Mouse (Mus musculus): ENCODE results near the gene Abca1. TPM values are rescaled to one million over a fixed set of nuclear protein-coding genes. Genes with fewer than 3 reads are reported as not detected.

Gene Abca1
- total and polyA plus RNA-seq, 2 experiments = 21.0 to 65.4 TPM

DNA sequence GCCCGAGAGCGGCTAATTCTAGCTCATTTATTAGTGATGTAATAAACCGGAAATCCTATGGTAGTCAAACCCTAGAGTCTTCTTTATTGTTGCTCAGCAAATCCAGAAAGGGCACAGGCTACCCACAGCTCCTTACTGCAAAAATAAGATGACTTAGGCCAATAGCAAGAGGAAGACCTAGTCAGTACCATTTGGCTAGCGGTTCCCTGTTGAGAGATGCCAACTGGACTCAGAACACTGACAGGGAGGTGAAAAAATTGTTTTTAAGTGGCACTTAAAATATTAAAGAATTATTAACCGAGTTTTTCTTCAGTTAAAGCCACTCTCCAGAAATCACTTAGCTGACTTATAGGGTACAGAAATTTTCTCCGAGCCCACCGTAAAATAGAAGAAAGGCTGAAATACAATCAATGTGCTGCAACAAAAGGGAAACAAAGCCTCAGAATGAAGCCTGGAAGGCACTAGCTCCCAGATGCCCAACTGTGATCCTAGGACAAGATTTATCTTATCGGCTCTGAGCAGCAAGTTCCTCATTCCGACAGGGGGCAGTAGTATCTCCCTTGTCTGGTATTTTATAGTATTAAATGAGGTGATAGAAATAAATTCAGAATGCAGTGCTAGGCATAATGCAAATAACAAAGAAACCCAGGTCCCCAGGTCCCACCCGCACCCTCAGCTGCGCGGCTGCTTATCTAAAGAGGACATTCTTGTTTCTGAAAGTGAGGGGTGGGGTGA is 14.1 kb downstream of the Abca1 start:
- H3K27ac ChIP-seq (replicated peaks; ENCODE audit: insufficient read depth, low read depth, low read length) = peak overlapping the region; percentile 68; the same call in 1 of the 2 replicates
- TF ChIP-seq POLR2A (IDR thresholded peaks at IDR 0.05; ENCODE audit: extremely low read depth, insufficient read depth, low read length) (no peak), CTCF (IDR thresholded peaks at IDR 0.05; ENCODE audit: low read depth, low read length) (0 out of 2 replicates have a peak, but pooled peaks have one; percentile 26)
- 60% methylated on average over 12 of the region's 12 CpGs for WGBS

DNA sequence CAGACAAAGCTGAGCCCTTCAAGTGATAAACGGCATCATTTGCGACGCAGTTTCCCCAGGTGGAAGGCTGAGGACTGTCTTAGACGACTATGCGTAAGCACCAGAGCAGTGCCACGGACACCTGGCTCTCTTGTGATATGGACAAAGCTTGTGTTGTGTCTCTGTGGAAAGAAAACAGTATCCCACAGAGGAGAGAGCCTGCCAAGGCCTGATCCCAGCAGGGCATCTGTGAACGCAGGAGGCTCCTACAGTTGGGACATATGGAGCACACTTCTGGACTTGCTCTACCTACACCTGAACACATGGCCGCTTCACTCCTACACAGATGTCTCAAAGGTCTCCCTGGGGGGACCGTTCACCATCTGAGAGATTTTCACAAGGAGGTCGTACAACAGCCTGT is 15.1 kb downstream of the Abca1 start:
- Histone ChIP-seq H3K27me3 (ENCODE audit: control insufficient read depth, insufficient read depth, low read length) (no peaks in the 10 kb centered on the region), H3K4me1 (ENCODE audit: control insufficient read depth, insufficient read depth, low read length) (peaks cover 48% of the 10 kb centered on the region), H3K79me2 (ENCODE audit: control insufficient read depth, insufficient read depth, low read length) (peaks cover 10% of the 10 kb centered on the region; the same call in 1 of the 2 replicates), H3K4me3 (ENCODE audit: insufficient read depth, low read depth, low read length) (no peak overlapping the region), H3K9ac (ENCODE audit: low read depth, low read length) (peak overlapping the region; percentile 17), H3K27ac (replicated peaks; ENCODE audit: insufficient read depth, low read depth, low read length) (peak overlapping the region; percentile 80), H3K36me3 (ENCODE audit: control insufficient read depth, insufficient read depth, low read length) (peaks cover 2% of the 10 kb centered on the region; the same call in 1 of the 2 replicates)
- no peak for DNase-seq (ENCODE audit: extremely low read depth, low read depth, low spot score)
- no peak for TF ChIP-seq CTCF (IDR thresholded peaks at IDR 0.05; ENCODE audit: low read depth, low read length)
- 40% methylated on average over 10 of the region's 10 CpGs for WGBS

More for the DNA sequence above, 14.1 kb downstream of the Abca1 start:
- no peaks in the 10 kb centered on the region for H3K27me3 ChIP-seq (ENCODE audit: control insufficient read depth, insufficient read depth, low read length)
- DNase-seq (ENCODE audit: extremely low read depth, low read depth, low spot score) = no peak
- no peak overlapping the region for H3K9ac ChIP-seq (ENCODE audit: low read depth, low read length)
- H3K36me3 ChIP-seq (ENCODE audit: control insufficient read depth, insufficient read depth, low read length) = peaks cover 2% of the 10 kb centered on the region; the same call in 1 of the 2 replicates
- peaks cover 43% of the 10 kb centered on the region for H3K4me1 ChIP-seq (ENCODE audit: control insufficient read depth, insufficient read depth, low read length)
- no peak overlapping the region for H3K4me3 ChIP-seq (ENCODE audit: insufficient read depth, low read depth, low read length)
- H3K79me2 ChIP-seq (ENCODE audit: control insufficient read depth, insufficient read depth, low read length) = peaks cover 16% of the 10 kb centered on the region; the same call in 1 of the 2 replicates

DNA sequence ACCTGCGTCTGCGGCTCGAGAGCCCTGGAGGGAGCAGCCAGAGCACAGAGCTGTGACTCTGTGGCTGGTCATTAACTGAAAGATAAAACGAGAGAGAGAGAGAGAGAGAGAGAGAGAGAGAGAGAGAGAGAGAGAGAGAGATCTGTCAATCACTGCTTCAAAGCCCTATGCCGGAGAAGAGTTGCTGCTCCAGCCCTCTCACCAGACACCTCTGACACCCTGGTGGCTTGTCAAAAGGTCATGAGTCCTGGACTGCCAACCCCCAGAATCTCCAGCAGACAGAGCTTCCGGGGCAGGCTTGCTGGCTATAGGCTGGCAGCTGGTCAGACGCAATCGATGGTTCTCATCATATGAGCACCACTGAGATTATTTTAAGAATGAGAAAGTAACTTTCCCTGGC is 15.7 kb downstream of the Abca1 start:
- Histone ChIP-seq H3K4me3 (ENCODE audit: insufficient read depth, low read depth, low read length) (peak overlapping the region; percentile 71), H3K36me3 (ENCODE audit: control insufficient read depth, insufficient read depth, low read length) (peaks cover 2% of the 10 kb centered on the region; the same call in 1 of the 2 replicates), H3K4me1 (ENCODE audit: control insufficient read depth, insufficient read depth, low read length) (peaks cover 45% of the 10 kb centered on the region), H3K27ac (replicated peaks; ENCODE audit: insufficient read depth, low read depth, low read length) (peak overlapping the region; percentile 93), H3K9ac (ENCODE audit: low read depth, low read length) (peak overlapping the region; percentile 85), H3K27me3 (ENCODE audit: control insufficient read depth, insufficient read depth, low read length) (no peaks in the 10 kb centered on the region), H3K79me2 (ENCODE audit: control insufficient read depth, insufficient read depth, low read length) (peaks cover 6% of the 10 kb centered on the region; the same call in 1 of the 2 replicates)
- DNase-seq (ENCODE audit: extremely low read depth, low read depth, low spot score) = peak; percentile 98
- 21% methylated on average over 8 of the region's 8 CpGs for WGBS
- TF ChIP-seq POLR2A (IDR thresholded peaks at IDR 0.05; ENCODE audit: extremely low read depth, insufficient read depth, low read length) (0 out of 2 replicates have a peak, but pooled peaks have one; percentile 20), CTCF (IDR thresholded peaks at IDR 0.05; ENCODE audit: low read depth, low read length) (no peak)

DNA sequence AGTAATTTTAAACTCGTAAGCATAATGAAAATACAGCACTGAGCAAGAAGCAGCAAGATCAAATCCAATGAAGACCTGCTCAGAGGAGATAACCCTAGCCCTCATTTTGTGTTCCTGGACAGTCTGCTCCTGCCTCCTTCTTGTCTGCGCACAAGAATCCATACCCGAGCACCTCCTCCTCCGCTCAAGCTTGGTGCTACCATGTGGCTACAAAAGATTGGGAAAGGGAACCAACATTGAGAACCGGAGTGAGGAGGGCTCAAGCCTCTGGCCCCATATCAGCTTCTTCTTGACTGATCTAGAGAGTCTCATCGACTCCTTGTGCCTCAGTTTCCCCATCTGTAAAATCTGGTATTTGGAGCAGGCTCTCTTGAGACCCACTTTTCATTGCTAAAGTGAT is 19.0 kb downstream of the Abca1 start:
- H3K9ac ChIP-seq (ENCODE audit: low read depth, low read length) = peak overlapping the region; percentile 5; the same call in 1 of the 2 replicates
- H3K36me3 ChIP-seq (ENCODE audit: control insufficient read depth, insufficient read depth, low read length) = peaks cover 17% of the 10 kb centered on the region

DNA sequence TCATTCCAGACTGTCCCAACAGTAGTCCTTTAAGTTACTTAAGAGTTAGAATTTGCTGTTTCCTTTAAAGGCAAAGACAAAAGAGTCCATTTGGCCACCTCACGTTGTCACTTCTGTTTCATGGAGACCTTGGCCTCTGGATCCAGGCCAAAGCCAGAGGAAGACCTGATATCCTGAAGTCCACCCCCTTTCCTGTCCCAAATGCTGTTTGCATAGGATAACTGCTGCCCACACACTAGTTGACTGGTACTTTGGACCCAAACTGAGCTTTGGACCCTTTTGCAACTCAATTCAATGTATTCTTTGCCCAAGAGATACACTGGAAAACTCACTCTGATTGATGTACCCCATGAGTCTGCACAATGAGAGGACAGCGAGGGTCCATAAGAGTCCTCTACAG is 20.2 kb downstream of the Abca1 start:
- Histone ChIP-seq H3K27ac (replicated peaks; ENCODE audit: insufficient read depth, low read depth, low read length) (peak overlapping the region; percentile 96), H3K27me3 (ENCODE audit: control insufficient read depth, insufficient read depth, low read length) (no peaks in the 10 kb centered on the region), H3K36me3 (ENCODE audit: control insufficient read depth, insufficient read depth, low read length) (peaks cover 17% of the 10 kb centered on the region), H3K9ac (ENCODE audit: low read depth, low read length) (peak overlapping the region; percentile 62), H3K4me1 (ENCODE audit: control insufficient read depth, insufficient read depth, low read length) (peaks cover 49% of the 10 kb centered on the region), H3K4me3 (ENCODE audit: insufficient read depth, low read depth, low read length) (peak overlapping the region; percentile 29; the same call in 1 of the 2 replicates), H3K79me2 (ENCODE audit: control insufficient read depth, insufficient read depth, low read length) (peaks cover 25% of the 10 kb centered on the region)
- WGBS = 18% methylated on average over 2 of the region's 2 CpGs
- DNase-seq (ENCODE audit: extremely low read depth, low read depth, low spot score) = peak; percentile 100
- TF ChIP-seq CTCF (IDR thresholded peaks at IDR 0.05; ENCODE audit: low read depth, low read length) = no peak
- no peak for TF ChIP-seq POLR2A (IDR thresholded peaks at IDR 0.05; ENCODE audit: extremely low read depth, insufficient read depth, low read length)

More for the DNA sequence above, 19.0 kb downstream of the Abca1 start:
- no peak for DNase-seq (ENCODE audit: extremely low read depth, low read depth, low spot score)
- Histone ChIP-seq H3K79me2 (ENCODE audit: control insufficient read depth, insufficient read depth, low read length) (peaks cover 25% of the 10 kb centered on the region), H3K27ac (replicated peaks; ENCODE audit: insufficient read depth, low read depth, low read length) (peak overlapping the region; percentile 80), H3K4me1 (ENCODE audit: control insufficient read depth, insufficient read depth, low read length) (peaks cover 50% of the 10 kb centered on the region), H3K27me3 (ENCODE audit: control insufficient read depth, insufficient read depth, low read length) (no peaks in the 10 kb centered on the region), H3K4me3 (ENCODE audit: insufficient read depth, low read depth, low read length) (no peak overlapping the region)
- TF ChIP-seq CTCF (IDR thresholded peaks at IDR 0.05; ENCODE audit: low read depth, low read length) (no peak), POLR2A (IDR thresholded peaks at IDR 0.05; ENCODE audit: extremely low read depth, insufficient read depth, low read length) (no peak)
- WGBS = 42% methylated on average over 6 of the region's 6 CpGs

DNA sequence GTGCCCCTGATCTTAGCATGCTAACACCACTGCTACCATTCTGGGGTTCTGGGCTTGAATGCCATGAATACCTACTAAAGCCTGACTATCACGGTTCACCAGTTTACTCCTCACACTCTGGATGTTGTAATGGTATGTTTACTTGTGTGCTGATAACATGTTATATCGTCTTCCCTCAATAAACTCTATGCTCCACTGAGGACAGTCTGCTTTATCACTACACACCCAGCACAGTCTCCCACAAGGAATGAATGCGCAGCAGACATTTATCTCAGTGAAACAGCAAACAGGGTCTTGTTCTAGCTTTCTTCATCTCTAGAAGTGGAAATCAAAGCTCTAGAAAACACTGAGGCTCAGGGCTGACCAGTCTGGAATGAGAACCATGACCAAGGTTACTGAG is 20.7 kb downstream of the Abca1 start:
- peak overlapping the region; percentile 62 for H3K9ac ChIP-seq (ENCODE audit: low read depth, low read length)
- 22% methylated on average over 3 of the region's 3 CpGs for WGBS
- TF ChIP-seq CTCF (IDR thresholded peaks at IDR 0.05; ENCODE audit: low read depth, low read length) (no peak), POLR2A (IDR thresholded peaks at IDR 0.05; ENCODE audit: extremely low read depth, insufficient read depth, low read length) (no peak)

More for the DNA sequence above, 20.7 kb downstream of the Abca1 start:
- peaks cover 17% of the 10 kb centered on the region for H3K36me3 ChIP-seq (ENCODE audit: control insufficient read depth, insufficient read depth, low read length)
- peak; percentile 64 for DNase-seq (ENCODE audit: extremely low read depth, low read depth, low spot score)
- peaks cover 50% of the 10 kb centered on the region for H3K4me1 ChIP-seq (ENCODE audit: control insufficient read depth, insufficient read depth, low read length)
- peak overlapping the region; percentile 96 for H3K27ac ChIP-seq (replicated peaks; ENCODE audit: insufficient read depth, low read depth, low read length)
- no peaks in the 10 kb centered on the region for H3K27me3 ChIP-seq (ENCODE audit: control insufficient read depth, insufficient read depth, low read length)
- H3K79me2 ChIP-seq (ENCODE audit: control insufficient read depth, insufficient read depth, low read length) = peaks cover 26% of the 10 kb centered on the region
- peak overlapping the region; percentile 29; the same call in 1 of the 2 replicates for H3K4me3 ChIP-seq (ENCODE audit: insufficient read depth, low read depth, low read length)
